Mouse (Mus musculus): ENCODE data around the gene Tgfbr3. TPM values are rescaled to one million over a fixed set of nuclear protein-coding genes. Genes with fewer than 3 reads are reported as not detected.

The Tgfbr3 gene
- polyA plus RNA-seq, 1 experiment from 2014 or later: 10.5 TPM

GRCm38 (mm10) chr5:107193160-107193559 lies 96.3 kb downstream of the Tgfbr3 start:
- H3K27ac ChIP-seq (replicated peaks; ENCODE audit: low read depth, low read length): no peak overlapping the region
- 79% methylated on average over 9 of the region's 9 CpGs for WGBS
- H3K4me2 ChIP-seq (ENCODE audit: low read depth, low read length): no peak overlapping the region
- H3K9me3 ChIP-seq (replicated peaks; ENCODE audit: control insufficient read depth, low read length): no peaks in the 10 kb centered on the region
- no peaks in the 10 kb centered on the region for H3K27me3 ChIP-seq (ENCODE audit: control insufficient read depth, insufficient read depth, low read length)
- H3K4me3 ChIP-seq (ENCODE audit: low read depth, low read length): no peak overlapping the region
- DNase-seq (ENCODE audit: low spot score) (no peak), ATAC-seq (replicated peaks; ENCODE audit: insufficient number of reproducible peaks, low FRiP score, low TSS enrichment, low read depth) (no peak)
- no peak overlapping the region for H3K9ac ChIP-seq (replicated peaks; ENCODE audit: low read length)
- H3K36me3 ChIP-seq (replicated peaks; ENCODE audit: control insufficient read depth, insufficient read depth, low read depth, low read length): no peaks in the 10 kb centered on the region
- H3K4me1 ChIP-seq (ENCODE audit: control insufficient read depth, insufficient read depth, low read length): no peaks in the 10 kb centered on the region

- H3K9me3 ChIP-seq (replicated peaks; ENCODE audit: control insufficient read depth, low read length): no peaks in the 10 kb centered on the region
- H3K4me2 ChIP-seq (ENCODE audit: low read depth, low read length): no peak overlapping the region
- no peaks in the 10 kb centered on the region for H3K36me3 ChIP-seq (replicated peaks; ENCODE audit: control insufficient read depth, insufficient read depth, low read depth, low read length)
- no peak for ATAC-seq (replicated peaks; ENCODE audit: insufficient number of reproducible peaks, low FRiP score, low TSS enrichment, low read depth)
- H3K27me3 ChIP-seq (ENCODE audit: control insufficient read depth, insufficient read depth, low read length): no peaks in the 10 kb centered on the region
- H3K9ac ChIP-seq (replicated peaks; ENCODE audit: low read length): no peak overlapping the region
- no peak for DNase-seq (ENCODE audit: low spot score)
- no peaks in the 10 kb centered on the region for H3K4me1 ChIP-seq (ENCODE audit: control insufficient read depth, insufficient read depth, low read length)
- H3K27ac ChIP-seq (replicated peaks; ENCODE audit: low read depth, low read length): no peak overlapping the region
- no peak overlapping the region for H3K4me3 ChIP-seq (ENCODE audit: low read depth, low read length)
- 73% methylated on average over 7 of the region's 7 CpGs for WGBS
Measured at GRCm38 (mm10) chr5:107192372-107192771, 97.1 kb downstream of the Tgfbr3 start.

- no peak overlapping the region for H3K27ac ChIP-seq (replicated peaks; ENCODE audit: low read depth, low read length)
Measured at GRCm38 (mm10) chr5:107188551-107188950, 100.9 kb downstream of the Tgfbr3 start.

GRCm38 (mm10) chr5:107186206-107186605 lies 103.2 kb downstream of the Tgfbr3 start:
- DNase-seq (ENCODE audit: low spot score) (no peak), ATAC-seq (replicated peaks; ENCODE audit: insufficient number of reproducible peaks, low FRiP score, low TSS enrichment, low read depth) (no peak)
- no peak overlapping the region for H3K9ac ChIP-seq (replicated peaks; ENCODE audit: low read length)
- H3K27me3 ChIP-seq (ENCODE audit: control insufficient read depth, insufficient read depth, low read length): no peaks in the 10 kb centered on the region
- no peaks in the 10 kb centered on the region for H3K9me3 ChIP-seq (replicated peaks; ENCODE audit: control insufficient read depth, low read length)
- no peaks in the 10 kb centered on the region for H3K36me3 ChIP-seq (replicated peaks; ENCODE audit: control insufficient read depth, insufficient read depth, low read depth, low read length)
- no peak overlapping the region for H3K4me3 ChIP-seq (ENCODE audit: low read depth, low read length)
- no peak overlapping the region for H3K4me2 ChIP-seq (ENCODE audit: low read depth, low read length)
- no peaks in the 10 kb centered on the region for H3K4me1 ChIP-seq (ENCODE audit: control insufficient read depth, insufficient read depth, low read length)
- WGBS: 76% methylated on average over 3 of the region's 3 CpGs
- no peak overlapping the region for H3K27ac ChIP-seq (replicated peaks; ENCODE audit: low read depth, low read length)

More at GRCm38 (mm10) chr5:107188551-107188950, 100.9 kb downstream of the Tgfbr3 start:
- no peak overlapping the region for H3K9ac ChIP-seq (replicated peaks; ENCODE audit: low read length)
- 79% methylated on average over 10 of the region's 10 CpGs for WGBS
- no peak overlapping the region for H3K4me2 ChIP-seq (ENCODE audit: low read depth, low read length)
- no peaks in the 10 kb centered on the region for H3K27me3 ChIP-seq (ENCODE audit: control insufficient read depth, insufficient read depth, low read length)
- H3K36me3 ChIP-seq (replicated peaks; ENCODE audit: control insufficient read depth, insufficient read depth, low read depth, low read length): no peaks in the 10 kb centered on the region
- ATAC-seq (replicated peaks; ENCODE audit: insufficient number of reproducible peaks, low FRiP score, low TSS enrichment, low read depth) (no peak), DNase-seq (ENCODE audit: low spot score) (no peak)
- H3K4me1 ChIP-seq (ENCODE audit: control insufficient read depth, insufficient read depth, low read length): no peaks in the 10 kb centered on the region
- no peak overlapping the region for H3K4me3 ChIP-seq (ENCODE audit: low read depth, low read length)
- no peaks in the 10 kb centered on the region for H3K9me3 ChIP-seq (replicated peaks; ENCODE audit: control insufficient read depth, low read length)

- 84% methylated on average over 8 of the region's 8 CpGs for WGBS
- H3K27ac ChIP-seq (replicated peaks; ENCODE audit: low read depth, low read length): no peak overlapping the region
- ATAC-seq (replicated peaks; ENCODE audit: insufficient number of reproducible peaks, low FRiP score, low TSS enrichment, low read depth): no peak
- no peaks in the 10 kb centered on the region for H3K9me3 ChIP-seq (replicated peaks; ENCODE audit: control insufficient read depth, low read length)
- DNase-seq (ENCODE audit: low spot score): no peak
- H3K4me2 ChIP-seq (ENCODE audit: low read depth, low read length): no peak overlapping the region
- H3K27me3 ChIP-seq (ENCODE audit: control insufficient read depth, insufficient read depth, low read length): no peaks in the 10 kb centered on the region
- H3K9ac ChIP-seq (replicated peaks; ENCODE audit: low read length): no peak overlapping the region
- no peak overlapping the region for H3K4me3 ChIP-seq (ENCODE audit: low read depth, low read length)
- H3K36me3 ChIP-seq (replicated peaks; ENCODE audit: control insufficient read depth, insufficient read depth, low read depth, low read length): no peaks in the 10 kb centered on the region
- H3K4me1 ChIP-seq (ENCODE audit: control insufficient read depth, insufficient read depth, low read length): no peaks in the 10 kb centered on the region
Measured at GRCm38 (mm10) chr5:107184158-107184883, 105.1 kb downstream of the Tgfbr3 start.

GRCm38 (mm10) chr5:107183537-107183936 lies 105.9 kb downstream of the Tgfbr3 start:
- Histone ChIP-seq H3K9ac (replicated peaks; ENCODE audit: low read length) (no peak overlapping the region), H3K27me3 (ENCODE audit: control insufficient read depth, insufficient read depth, low read length) (no peaks in the 10 kb centered on the region), H3K27ac (replicated peaks; ENCODE audit: low read depth, low read length) (no peak overlapping the region), H3K36me3 (replicated peaks; ENCODE audit: control insufficient read depth, insufficient read depth, low read depth, low read length) (no peaks in the 10 kb centered on the region), H3K4me1 (ENCODE audit: control insufficient read depth, insufficient read depth, low read length) (no peaks in the 10 kb centered on the region), H3K9me3 (replicated peaks; ENCODE audit: control insufficient read depth, low read length) (no peaks in the 10 kb centered on the region), H3K4me3 (ENCODE audit: low read depth, low read length) (no peak overlapping the region), H3K4me2 (ENCODE audit: low read depth, low read length) (no peak overlapping the region)
- ATAC-seq (replicated peaks; ENCODE audit: insufficient number of reproducible peaks, low FRiP score, low TSS enrichment, low read depth): no peak
- WGBS: 69% methylated on average over 6 of the region's 6 CpGs
- no peak for DNase-seq (ENCODE audit: low spot score)

GRCm38 (mm10) chr5:107182721-107183120 lies 106.7 kb downstream of the Tgfbr3 start:
- Histone ChIP-seq H3K27ac (replicated peaks; ENCODE audit: low read depth, low read length) (no peak overlapping the region), H3K4me3 (ENCODE audit: low read depth, low read length) (no peak overlapping the region), H3K4me1 (ENCODE audit: control insufficient read depth, insufficient read depth, low read length) (no peaks in the 10 kb centered on the region), H3K36me3 (replicated peaks; ENCODE audit: control insufficient read depth, insufficient read depth, low read depth, low read length) (no peaks in the 10 kb centered on the region), H3K9ac (replicated peaks; ENCODE audit: low read length) (no peak overlapping the region), H3K4me2 (ENCODE audit: low read depth, low read length) (no peak overlapping the region), H3K27me3 (ENCODE audit: control insufficient read depth, insufficient read depth, low read length) (no peaks in the 10 kb centered on the region), H3K9me3 (replicated peaks; ENCODE audit: control insufficient read depth, low read length) (no peaks in the 10 kb centered on the region)
- ATAC-seq (replicated peaks; ENCODE audit: insufficient number of reproducible peaks, low FRiP score, low TSS enrichment, low read depth) (no peak), DNase-seq (ENCODE audit: low spot score) (no peak)
- 87% methylated on average over 7 of the region's 7 CpGs for WGBS

GRCm38 (mm10) chr5:107181820-107182219 lies 107.6 kb downstream of the Tgfbr3 start:
- Histone ChIP-seq H3K9me3 (replicated peaks; ENCODE audit: control insufficient read depth, low read length) (no peaks in the 10 kb centered on the region), H3K36me3 (replicated peaks; ENCODE audit: control insufficient read depth, insufficient read depth, low read depth, low read length) (no peaks in the 10 kb centered on the region), H3K4me2 (ENCODE audit: low read depth, low read length) (no peak overlapping the region), H3K27me3 (ENCODE audit: control insufficient read depth, insufficient read depth, low read length) (no peaks in the 10 kb centered on the region), H3K9ac (replicated peaks; ENCODE audit: low read length) (no peak overlapping the region), H3K4me1 (ENCODE audit: control insufficient read depth, insufficient read depth, low read length) (no peaks in the 10 kb centered on the region), H3K27ac (replicated peaks; ENCODE audit: low read depth, low read length) (no peak overlapping the region), H3K4me3 (ENCODE audit: low read depth, low read length) (no peak overlapping the region)
- DNase-seq (ENCODE audit: low spot score) (no peak), ATAC-seq (replicated peaks; ENCODE audit: insufficient number of reproducible peaks, low FRiP score, low TSS enrichment, low read depth) (no peak)
- WGBS: 90% methylated on average over 4 of the region's 4 CpGs

Data from embryonic facial prominence, embryonic 11.5 days (tissue).